Mouse (Mus musculus) megakaryocyte, adult 5-6 weeks (primary cell): ENCODE data around the gene Clec11a. TPM values are rescaled to one million over a fixed set of nuclear protein-coding genes. Genes with fewer than 3 reads are reported as not detected.
"Not testable (repeated sequence)": the region's sequence is repeated elsewhere in the genome, so short reads cannot be mapped to it uniquely, and the experiment has no call there.

Experiments used
- ATAC-seq: 2 replicates; pipeline ENCODE4 v1.8.0; 2016; ENCODE audit warnings: mild to moderate bottlenecking, inconsistent platforms; ENCODE audit not compliant: poor library complexity, severe bottlenecking
- total RNA-seq, 2 experiments: library from RNA; stranded (forward) in 1 of 2; stranded (reverse) in 1 of 2; fragments of 153-499, 151-499 nt in 1 of 2; fragments of 221-1000, 200-1000 nt in 1 of 2; gene quantifications; 2 replicates each; pipeline versions ENCODE4 v1.2.3 to v1.2.4; 2015 to 2017

Gene Clec11a
- total RNA-seq, 2 experiments from 2014 or later = 0.77 to 1.9 TPM

DNA sequence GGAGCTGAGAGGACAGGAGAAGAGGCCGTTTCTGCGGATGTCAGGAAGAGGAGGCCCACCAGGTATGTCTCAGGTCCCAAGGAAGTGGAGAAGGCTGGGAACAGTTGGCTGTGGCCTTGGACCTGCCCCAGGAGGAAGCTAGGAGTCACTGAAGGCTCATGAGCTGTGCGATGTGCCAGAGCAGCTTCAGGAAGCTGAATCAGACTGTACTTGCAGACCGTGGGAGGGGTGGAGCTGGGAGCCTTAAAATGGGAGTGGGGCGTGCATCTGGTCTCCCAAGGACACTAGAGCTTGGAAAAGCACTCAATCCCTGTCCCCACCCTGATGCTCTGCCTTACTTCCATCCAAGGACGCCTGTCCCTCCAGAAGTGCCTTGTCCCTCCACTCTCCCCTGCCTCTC, 19.9 kb upstream of the Clec11a start:
- no peak for ATAC-seq

DNA sequence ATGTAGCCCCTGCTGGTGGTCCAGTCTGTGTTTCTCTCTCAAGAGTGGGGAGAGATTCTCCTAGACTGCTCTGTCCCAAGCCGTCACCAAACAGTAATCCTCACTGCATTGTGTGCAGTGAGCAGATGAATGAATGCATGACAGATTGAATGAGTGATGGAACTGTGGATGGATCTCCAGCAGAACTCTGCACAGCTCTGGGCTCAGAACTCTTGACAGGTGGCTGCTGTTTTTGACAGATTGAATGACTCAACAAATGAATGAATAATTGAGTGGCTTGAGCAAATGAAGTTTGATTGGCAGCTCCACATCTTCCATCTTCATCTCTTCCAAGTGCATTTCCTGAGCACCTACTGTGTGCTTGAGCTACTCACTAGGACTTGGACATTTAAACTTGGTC, 15.6 kb upstream of the Clec11a start:
- no peak for ATAC-seq

DNA sequence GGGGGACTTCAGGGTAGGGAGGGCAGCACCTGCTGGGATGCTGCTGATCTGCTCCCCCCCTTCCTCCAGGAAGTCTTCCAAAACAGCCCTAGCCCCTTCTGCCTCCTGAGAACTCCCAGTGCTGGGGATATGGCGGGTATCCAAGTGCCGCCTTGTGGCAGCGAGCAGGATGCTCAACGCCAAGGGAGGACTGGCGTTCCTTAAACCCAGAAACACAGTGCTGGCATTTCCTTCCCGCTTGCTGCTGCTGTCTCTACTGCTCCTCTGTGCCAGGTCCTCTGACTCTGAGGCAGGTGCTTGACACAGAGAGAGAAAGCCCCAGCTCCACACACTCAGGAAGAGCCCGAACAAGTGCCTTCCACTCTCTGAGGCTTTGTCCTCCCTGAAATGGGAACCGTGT, 14.2 kb upstream of the Clec11a start:
- ATAC-seq = no peak

DNA sequence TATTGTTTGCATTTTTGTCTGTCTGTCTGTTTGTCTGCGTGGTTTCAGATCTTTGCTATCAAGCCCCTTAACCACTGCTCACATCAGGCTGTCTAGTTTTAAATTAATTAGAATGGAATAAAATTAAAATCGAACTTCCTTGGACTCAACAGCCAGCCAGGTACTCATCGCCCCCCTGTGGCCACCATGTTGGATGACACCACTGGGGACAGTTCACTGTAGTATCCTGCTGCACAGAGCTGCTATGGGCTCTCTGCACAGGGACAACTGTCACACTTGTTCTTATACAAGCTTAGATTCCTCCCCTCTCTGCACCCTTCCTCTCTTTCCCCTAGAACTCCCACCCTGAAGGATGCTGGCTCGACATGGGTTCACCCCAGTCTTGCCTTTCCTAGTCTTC, 11.2 kb upstream of the Clec11a start:
- ATAC-seq = no peak

DNA sequence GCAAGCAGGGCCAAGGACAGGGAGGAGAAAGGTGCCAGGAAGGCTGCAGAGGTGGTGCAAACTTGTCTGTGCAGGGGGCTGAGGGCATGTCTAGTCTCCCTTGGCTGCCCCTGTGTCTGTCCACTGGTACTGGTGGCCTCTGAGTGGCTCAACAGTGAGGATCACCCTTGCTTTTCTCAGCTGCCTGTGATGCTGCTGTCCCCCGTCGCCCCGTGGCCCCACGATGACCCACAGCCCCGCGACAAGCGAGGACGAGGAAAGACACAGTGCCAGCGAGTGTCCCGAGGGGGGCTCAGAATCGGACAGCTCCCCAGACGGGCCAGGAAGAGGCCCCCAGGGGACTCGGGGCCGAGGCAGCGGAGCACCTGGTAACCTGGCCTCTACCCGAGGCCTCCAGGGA, 5.8 kb upstream of the Clec11a start:
- no peak for ATAC-seq

DNA sequence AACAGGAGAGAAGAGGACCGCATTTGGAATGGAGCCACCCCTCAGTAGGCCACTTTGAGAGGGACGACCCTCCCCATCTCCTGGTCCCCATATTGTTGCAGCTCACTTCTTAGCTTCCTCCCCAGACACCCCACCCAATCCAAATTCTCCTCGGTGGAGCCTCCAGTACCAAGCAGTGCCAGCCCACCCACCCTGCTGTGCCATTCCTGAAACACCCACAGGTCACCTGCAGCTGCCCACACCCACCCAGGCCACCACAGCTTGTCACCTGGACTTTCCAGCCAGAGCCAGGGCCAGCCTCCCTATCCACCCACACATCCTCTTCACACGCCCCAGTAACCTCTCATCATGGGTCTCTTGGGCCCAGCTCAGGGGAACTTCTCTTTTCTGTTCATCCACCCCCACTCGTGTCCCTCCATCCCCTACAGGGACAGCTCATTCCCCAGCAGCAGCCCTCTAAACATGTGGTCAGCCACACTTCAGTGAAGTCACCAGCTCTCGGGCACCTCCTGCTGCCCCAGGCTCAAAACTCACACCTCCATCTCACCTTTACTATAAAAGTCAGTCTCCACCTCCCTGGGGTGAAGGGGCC, 5.1 kb upstream of the Clec11a start:
- ATAC-seq = no peak

DNA sequence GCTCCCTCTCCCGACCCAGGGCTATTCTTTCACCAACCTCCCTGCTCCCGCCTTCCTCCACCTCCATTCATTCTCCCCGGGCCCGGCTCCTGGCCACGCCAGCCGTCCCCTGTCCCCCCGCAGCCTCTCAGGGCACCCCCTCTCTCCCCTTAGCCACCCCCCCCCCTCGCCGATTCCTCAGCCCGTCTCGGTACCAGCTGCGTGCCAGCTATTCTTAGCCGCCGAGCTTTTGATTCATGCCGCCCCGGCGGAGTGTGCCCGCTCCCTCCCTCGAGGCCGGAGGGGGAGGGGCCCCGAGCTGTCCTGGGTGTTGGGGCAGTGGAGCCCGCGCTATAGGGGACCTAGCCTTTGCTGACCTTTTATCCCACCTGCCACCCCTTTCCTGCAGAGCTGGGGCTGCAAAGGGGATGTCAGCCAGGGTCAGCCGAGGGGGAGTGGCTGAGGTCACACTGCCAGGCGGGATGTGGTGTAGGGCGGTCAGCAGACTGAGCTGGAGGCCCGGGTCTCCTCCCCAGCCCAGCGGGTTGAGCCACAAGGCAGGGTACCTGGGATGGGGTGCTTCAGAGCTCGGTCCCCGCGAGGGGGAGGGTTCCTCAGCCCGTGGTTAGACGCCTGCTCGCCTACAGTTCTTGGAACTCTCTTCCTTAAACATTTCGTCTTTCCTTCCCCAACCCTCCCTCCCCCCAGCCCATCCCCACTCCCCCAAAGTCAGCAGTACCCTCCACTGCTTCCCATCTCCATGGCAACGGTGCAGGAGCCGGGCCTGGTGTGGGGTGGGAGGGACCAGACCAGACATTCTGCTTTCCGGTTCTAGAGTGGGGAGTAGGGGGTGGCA, 4.4 kb upstream of the Clec11a start:
- peak; percentile 19; the same call in 1 of the 2 replicates for ATAC-seq

DNA sequence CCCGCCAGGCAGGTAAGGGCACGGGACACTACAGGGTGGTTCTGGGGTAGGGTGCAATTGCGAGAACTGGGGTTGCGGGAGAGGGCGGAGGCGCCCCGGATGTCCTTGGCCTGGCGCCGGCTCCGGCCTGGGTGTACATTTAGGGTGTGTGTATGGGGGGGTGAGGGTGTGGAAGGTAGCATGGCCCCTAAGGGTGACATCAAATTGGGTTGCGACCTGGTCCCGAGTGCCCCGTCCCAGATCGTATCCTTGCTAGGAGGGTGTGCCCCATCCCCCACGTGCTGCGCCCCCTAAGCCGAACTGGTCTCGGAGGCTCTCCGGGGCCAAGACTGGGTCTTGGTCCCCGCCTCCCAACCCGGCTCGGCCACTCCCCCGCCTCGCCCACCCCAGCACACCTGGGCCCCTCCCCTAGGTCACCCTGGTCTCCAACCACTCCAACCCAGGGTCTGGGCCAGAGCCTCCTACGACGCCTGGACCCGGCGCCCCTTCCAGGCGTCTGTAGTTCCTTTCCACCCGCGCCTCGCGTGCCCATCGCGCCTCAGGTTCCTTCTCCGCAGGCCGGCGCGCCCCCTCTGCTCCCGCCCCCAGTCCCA, 3.7 kb upstream of the Clec11a start:
- ATAC-seq = no peak

DNA sequence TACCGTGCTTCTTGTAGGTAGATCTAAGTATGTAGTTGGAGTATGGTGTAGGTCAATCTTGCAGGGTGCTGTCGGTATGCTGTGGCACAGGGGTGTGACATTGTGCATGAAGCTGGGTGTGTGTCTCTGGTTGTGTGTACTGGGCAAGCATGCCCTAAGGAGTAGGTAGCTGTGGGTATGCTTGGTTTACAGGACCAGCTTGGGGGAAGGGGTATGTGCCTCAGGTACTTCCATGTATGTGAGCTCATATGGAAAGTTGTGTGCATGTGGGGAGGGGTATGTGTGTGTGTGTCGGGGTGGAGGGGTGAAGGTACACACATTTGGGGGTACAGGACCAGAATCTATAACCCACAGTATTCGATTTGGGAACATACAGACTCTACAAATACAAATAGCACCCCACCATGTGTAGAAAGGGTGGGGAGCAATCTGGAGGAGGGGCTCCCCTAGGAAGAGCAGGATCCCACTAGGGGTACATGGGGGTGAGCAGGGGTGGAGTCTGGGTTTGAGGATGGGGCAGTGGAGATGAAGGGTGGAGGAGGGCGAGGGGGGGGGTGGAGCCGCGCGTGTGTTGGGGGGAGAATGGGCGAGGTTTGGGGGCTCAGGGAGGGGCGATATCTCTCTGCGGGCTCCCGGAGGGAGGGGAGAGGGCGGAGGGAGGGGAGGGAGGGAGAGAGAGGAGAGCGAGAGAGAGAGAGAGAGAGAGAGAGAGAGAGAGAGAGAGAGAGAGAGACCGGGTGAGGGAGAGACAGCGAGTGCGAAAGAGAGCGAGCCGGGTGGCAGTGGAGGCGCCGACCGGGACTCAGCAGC, 3.0 kb upstream of the Clec11a start, which contains the start of gene Shank1:
Shank1 (plus strand) TSS at position 779 of the 810 bp plus-strand sequence.
- no peak for ATAC-seq

DNA sequence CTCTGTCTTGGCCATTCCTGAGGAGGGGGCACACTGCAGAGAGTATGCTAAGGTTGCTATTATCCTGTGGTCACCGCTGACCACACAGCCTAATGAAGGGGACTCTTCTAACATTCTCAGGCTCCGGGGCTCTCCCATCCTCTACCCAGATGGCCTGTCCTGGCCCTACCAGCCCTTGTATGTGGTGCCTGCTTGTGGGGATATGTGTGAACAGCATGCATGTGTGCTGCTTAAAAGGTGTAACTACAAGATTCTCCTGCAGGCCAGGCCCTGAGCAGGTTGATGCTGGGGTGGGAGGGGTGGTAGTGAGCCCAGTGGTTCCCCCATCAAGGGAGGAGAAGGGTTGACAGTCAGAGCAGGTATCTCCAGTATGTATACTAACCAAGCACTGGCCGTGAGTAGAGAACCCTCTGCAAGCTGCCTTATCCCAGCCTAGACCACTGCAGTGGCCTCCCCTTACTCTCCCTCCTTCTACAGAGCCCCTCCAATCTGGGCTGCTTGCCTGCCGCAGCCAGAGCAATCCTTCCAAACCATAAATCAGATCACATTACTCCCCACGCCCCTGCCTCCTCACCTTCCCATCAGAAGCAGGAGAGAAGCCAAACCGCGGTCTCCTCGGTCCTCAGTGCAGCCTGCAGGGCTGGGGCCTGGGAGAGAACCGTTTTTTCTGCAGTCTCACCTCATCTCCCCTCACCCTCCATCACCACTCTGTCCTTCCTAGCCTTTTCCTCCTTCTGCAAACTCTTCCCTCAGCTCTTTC, 739 bp upstream of the Clec11a start:
- no peak for ATAC-seq

DNA sequence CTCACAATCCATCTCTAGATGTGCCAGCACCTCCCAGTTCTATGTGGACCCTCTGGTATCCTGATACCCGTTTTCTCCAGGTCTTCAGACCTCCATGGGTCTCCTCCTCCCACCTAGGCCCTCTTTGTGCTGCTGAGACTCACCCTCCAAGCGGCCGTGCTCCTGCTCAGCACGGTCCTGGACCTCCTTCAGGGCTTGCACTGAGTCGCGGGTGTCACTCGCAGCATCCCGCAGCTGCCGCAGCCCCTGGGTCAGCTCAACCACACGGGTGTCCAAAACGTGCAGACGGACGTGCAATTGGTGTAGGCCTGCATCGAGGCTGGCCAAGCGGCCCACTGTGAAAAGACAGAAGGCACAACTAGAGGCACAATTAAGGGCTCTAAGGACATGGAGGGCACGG, 1.0 kb downstream of the Clec11a start:
- no peak for ATAC-seq

DNA sequence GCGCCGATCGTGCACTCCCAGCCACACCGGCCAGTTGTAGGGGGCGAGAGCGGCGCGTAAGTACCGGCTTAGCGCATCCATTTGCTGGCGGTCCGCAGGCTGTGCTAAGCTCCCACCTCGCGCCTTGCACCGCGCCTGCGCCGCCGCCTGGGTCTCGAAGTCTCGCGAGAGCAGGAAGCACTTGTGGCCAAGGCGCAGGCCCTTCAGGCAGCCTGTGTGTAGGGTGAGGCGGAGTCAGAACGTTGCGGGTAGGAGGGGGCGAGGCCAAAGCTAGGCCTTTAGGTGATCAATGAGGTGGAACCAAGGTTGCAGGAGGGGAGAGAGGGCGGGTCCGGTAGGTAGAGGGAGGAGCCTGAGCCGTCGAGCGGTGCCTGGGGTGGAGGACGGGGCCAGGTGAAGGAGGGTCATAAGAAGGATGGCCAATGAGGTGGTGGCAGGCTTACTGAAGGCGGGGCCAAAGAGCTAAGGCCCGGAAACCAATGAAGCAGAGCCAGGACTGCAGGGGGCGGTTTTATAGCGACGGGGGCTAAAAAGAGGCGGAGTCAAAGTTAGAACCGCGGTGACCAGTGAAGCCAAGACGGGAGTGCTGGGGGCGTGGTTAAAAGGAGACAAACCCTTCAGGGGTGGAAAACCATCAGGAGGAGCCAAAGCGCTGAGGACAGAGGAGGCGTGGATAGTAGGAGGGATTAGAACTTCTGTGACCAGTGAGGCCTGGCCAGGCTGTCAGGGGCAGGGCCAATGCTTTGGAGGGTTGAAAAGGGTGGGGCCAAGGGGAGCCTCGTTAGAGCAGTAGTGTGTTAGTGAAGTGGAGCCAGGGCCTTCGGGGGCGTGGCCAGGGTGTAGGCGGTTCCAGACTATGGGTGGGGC, 1.7 kb downstream of the Clec11a start:
- ATAC-seq = peak; percentile 87

DNA sequence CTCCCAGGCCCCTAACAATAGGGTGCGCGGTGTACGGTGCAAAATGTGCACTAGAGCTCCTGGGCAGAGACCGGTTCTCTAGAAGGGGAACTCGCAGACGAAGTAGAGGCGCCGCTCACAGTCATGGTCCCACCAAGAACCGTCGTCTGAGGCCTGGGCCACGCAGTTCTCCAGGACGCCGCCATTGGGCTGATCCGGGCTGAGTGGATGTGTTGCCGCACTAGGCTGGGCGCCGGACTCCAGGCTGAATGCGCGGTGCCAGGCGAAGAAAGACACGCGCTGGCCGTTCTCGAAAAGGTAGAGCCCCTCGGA, 2.3 kb downstream of the Clec11a start:
- peak; percentile 14 for ATAC-seq

DNA sequence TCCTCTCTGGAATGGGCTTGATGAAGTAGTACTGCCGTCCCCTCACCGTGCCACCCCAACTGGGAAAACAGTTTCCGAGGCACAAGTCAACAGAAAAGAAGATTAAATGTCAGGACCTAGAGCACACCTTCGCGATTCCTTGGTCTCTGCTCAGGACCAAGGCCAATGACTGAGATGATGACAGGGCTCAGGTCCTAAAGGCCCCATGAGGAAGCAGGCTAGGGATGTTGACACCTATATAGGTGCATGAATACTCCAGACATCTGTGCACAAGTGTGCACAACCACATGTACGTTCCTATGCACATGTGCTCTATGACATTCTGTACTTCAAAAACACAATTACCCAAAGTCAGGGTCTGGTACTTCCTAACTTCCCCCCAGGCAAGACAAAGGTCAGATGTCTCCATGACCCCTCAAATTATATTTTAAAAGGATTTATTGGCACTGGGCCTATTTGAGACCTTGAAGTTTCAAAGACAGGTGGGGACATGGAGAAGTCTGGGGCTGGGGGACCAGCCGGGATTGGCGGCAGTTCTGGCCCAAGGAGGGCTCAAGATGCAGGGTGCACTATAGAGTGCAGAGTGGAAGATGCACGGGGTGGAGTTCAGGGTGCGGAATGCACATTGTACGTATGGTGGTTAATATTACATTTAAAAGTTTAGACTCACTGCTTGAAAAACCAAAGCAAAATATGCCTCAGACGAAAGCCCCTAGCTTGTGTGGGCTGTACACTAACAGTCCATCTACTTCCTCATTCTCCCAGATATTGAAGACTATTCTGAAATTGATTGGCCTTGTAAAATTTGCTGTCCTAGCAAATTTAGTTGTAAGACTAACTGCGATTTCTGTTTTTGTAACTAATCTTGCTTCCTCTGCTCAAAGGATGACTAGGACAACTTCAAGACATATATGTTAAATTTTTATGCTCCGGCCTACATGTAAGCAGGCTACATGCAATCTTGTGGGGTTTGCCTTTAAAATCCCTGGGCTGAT, 3.1 kb downstream of the Clec11a start:
- no peak for ATAC-seq

DNA sequence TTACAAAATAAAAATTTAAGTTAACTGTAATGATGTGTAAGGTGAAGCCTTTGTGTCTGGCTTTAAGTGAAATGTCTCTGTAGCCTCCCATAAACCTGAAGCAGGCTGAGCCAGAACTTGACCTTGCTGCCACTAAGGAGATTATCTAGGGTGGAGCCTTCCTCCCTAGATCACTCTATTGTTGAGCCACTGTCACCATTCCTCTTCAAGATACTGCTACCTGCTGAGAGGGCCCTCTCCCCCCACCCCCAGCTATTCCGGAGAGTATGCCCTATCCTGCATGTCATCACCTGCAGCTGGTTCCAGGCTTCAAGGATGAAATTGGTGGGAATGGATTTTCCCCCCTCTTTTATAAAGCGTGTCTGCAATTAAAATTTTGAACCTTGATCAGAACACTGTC, 9.2 kb downstream of the Clec11a start:
- ATAC-seq = not testable (repeated sequence)

DNA sequence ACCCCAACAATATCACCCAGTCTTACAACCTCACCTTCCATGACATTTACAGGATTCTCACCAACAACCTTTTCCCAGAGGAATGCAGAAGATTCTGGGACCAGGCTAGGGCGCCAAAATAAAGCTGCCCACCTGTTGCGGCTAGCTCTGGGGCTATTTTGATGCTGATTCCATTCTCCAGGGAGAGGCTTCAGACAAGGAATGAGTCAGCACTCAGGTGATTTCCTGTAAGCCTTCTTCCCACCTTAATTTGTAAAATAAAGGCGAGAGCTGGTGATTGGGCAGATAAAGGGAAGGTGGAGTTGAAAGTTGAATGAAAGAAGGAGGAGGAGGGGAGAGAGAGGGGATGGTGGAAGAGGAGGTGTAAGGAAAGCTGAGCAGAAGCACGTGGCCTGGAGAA, 15.3 kb downstream of the Clec11a start:
- no peak for ATAC-seq

DNA sequence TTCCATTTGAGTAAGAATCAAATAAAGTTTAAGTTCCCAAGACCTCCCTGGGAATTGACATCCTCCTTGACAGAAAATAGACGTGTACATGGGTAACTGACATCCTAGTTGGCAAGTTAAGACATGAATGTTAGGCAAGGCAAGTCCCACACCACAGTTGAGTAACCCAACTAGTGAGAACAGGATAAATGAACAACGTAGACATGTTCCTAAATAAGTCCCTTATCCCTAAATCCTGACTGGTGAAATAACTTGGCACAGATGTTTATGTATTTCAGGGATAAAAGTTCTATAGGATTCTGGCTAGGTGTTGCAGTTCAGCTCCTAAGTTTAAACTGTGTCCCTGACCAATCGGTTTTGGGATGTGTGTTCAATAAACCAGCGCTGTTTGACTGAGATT, 15.7 kb downstream of the Clec11a start:
- no peak for ATAC-seq

DNA sequence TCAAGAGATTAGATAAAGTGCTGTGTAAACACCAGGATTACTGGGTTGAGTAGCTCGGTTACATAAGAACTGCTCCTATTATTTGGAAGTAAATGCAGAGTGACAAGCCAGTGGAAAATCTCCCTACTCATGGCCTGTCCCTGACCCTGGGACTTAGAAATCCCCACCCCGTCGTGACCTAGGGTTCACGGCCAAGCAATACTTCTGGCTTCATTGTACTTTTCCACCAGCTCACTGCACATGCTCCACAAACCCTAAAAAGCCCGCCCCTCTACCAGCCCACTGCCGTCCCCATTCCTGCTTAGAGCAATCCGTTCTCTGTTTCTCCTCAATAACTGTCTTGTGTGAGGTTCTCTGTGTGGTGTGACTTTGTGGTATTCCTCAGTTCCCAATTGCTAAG, 18.9 kb downstream of the Clec11a start:
- no peak for ATAC-seq

DNA sequence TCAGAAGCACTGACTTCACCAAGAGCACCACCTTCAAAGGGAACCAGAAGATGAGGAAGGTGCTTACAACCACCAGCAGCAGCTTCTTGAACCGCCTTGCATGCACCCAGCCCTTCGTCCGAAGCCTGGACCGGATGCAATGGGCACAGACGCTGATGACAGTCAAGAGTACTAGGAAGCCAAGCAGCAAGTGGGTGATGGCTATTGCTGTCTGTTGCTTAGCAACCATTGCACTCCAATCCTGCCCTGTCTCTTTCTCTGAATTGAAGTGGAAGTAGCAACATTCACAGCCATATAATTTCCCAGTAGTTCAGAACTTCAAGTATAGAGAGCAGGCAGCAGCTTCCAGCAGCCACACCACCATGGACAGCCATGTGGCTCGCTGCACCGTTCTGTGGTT, 25.1 kb downstream of the Clec11a start:
- ATAC-seq = no peak
